Mouse (Mus musculus) intestine, embryonic 16.5 days (tissue): ENCODE data around the gene Ank3. TPM values are rescaled to one million over a fixed set of nuclear protein-coding genes. Genes with fewer than 3 reads are reported as not detected.

Experiments used
- ATAC-seq: fragments of 200-750 bp; cut with Nextera tagmentation; 2 replicates; pipeline ENCODE4 v1.8.0; 2017; ENCODE audit warnings: moderate TSS enrichment, moderate library complexity
- H3K27ac ChIP-seq: fragments of 300-500 bp; sonication (generic); 2 replicates; pipeline ENCODE4 v1.5.1; 2014; ENCODE audit warnings: mild to moderate bottlenecking, low read length
- H3K27me3 ChIP-seq: fragments of 300-500 bp; sonication (generic); replicated peaks from 2 replicates; pipeline ENCODE4 v1.6.1; 2014; ENCODE audit warnings: low read length, control low read depth, mixed read lengths; ENCODE audit not compliant: control insufficient read depth, insufficient read depth
- H3K36me3 ChIP-seq: fragments of 300-500 bp; sonication (generic); 2 replicates; pipeline ENCODE4 v1.6.1; 2014; ENCODE audit warnings: low read length, control low read depth; ENCODE audit not compliant: control insufficient read depth, insufficient read depth
- H3K4me1 ChIP-seq: fragments of 300-500 bp; sonication (generic); 2 replicates; pipeline ENCODE4 v1.6.1; 2014; ENCODE audit warnings: low read length, control low read depth, mixed read lengths; ENCODE audit not compliant: control insufficient read depth, insufficient read depth
- H3K4me2 ChIP-seq: fragments of 300-500 bp; sonication (generic); 2 replicates; pipeline ENCODE4 v1.6.1; 2014; ENCODE audit warnings: low read depth, low read length, control low read depth
- H3K4me3 ChIP-seq: fragments of 300-500 bp; sonication (generic); 2 replicates; pipeline ENCODE4 v1.5.1; 2014; ENCODE audit warnings: mild to moderate bottlenecking, low read length
- H3K9ac ChIP-seq: fragments of 300-500 bp; sonication (generic); 2 replicates; pipeline ENCODE4 v1.6.1; 2014; ENCODE audit warnings: low read depth, low read length
- H3K9me3 ChIP-seq: fragments of 300-500 bp; sonication (generic); 2 replicates; pipeline ENCODE4 v1.6.1; 2016; ENCODE audit warnings: low read length, control low read depth; ENCODE audit not compliant: control insufficient read depth
- WGBS: fragments of 180-500 bp; shearing (Covaris S2); extraction: QIAGEN DNeasy Blood & Tissue Kit; methylation state at CpG from one replicate; pipeline ENCODE4 v1.1.7; 2014; 5-methylcytosine and 5-hydroxymethylcytosine counted together
- polyA plus RNA-seq: library from polyadenylated mRNA; unstranded; fragments of >200 nt; fragmentation: Nextera tagmentation; extraction: Ambion mirVana; gene quantifications from 2 replicates; pipeline ENCODE4 v1.2.1, GENCODE M21; 2015

Gene Ank3
- polyA plus RNA-seq, 1 experiment from 2014 or later, result 21.7 TPM

DNA sequence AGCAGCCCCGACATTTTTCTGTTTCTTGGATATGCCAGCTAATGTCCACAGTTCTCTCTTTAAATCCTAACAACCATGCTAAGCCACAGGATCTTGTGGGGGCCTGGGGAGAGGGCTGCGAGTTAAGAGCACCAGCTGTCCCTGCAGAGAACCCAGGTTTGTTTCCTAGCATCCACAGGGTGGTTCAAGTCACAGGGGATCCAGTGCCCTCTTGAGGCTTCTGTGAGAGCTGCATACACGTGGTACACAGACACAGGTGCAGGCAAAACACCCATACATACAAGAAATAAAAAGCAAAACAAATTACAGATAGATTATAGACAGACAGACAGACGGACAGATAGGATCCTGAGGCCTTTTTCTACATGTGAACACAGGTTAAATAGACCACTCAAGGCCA is 242.0 kb downstream of the Ank3 start:
- H3K27me3 ChIP-seq, result no peaks in the 10 kb centered on the region
- WGBS, result 76% methylated on average over 4 of the region's 4 CpGs
- H3K9me3 ChIP-seq, result no peaks in the 10 kb centered on the region
- H3K27ac ChIP-seq, result no peak overlapping the region
- no peaks in the 10 kb centered on the region for H3K36me3 ChIP-seq
- no peaks in the 10 kb centered on the region for H3K4me1 ChIP-seq
- no peak overlapping the region for H3K4me2 ChIP-seq
- no peak overlapping the region for H3K9ac ChIP-seq
- no peak for ATAC-seq
- H3K4me3 ChIP-seq, result no peak overlapping the region

GRCm38 (mm10) chr10:69643481-69643880 is 244.9 kb downstream of the Ank3 start:
- 73% methylated on average over 3 of the region's 3 CpGs for WGBS

GRCm38 (mm10) chr10:69643986-69644385 is 245.4 kb downstream of the Ank3 start:
- no peaks in the 10 kb centered on the region for H3K27me3 ChIP-seq
- no peaks in the 10 kb centered on the region for H3K9me3 ChIP-seq
- 73% methylated on average over 6 of the region's 6 CpGs for WGBS
- no peak overlapping the region for H3K9ac ChIP-seq
- no peak overlapping the region for H3K4me3 ChIP-seq
- H3K36me3 ChIP-seq, result no peaks in the 10 kb centered on the region
- no peaks in the 10 kb centered on the region for H3K4me1 ChIP-seq
- H3K27ac ChIP-seq, result no peak overlapping the region
- H3K4me2 ChIP-seq, result no peak overlapping the region
- ATAC-seq, result no peak

More at GRCm38 (mm10) chr10:69643481-69643880, 244.9 kb downstream of the Ank3 start:
- H3K9me3 ChIP-seq, result no peaks in the 10 kb centered on the region
- ATAC-seq, result no peak
- H3K27me3 ChIP-seq, result no peaks in the 10 kb centered on the region
- H3K4me2 ChIP-seq, result no peak overlapping the region
- no peak overlapping the region for H3K4me3 ChIP-seq
- no peak overlapping the region for H3K27ac ChIP-seq
- H3K9ac ChIP-seq, result no peak overlapping the region
- H3K36me3 ChIP-seq, result no peaks in the 10 kb centered on the region
- H3K4me1 ChIP-seq, result no peaks in the 10 kb centered on the region

GRCm38 (mm10) chr10:69645311-69645802 is 246.8 kb downstream of the Ank3 start:
- Histone ChIP-seq H3K4me1 (no peaks in the 10 kb centered on the region), H3K9me3 (no peaks in the 10 kb centered on the region), H3K27ac (no peak overlapping the region), H3K4me2 (no peak overlapping the region), H3K36me3 (no peaks in the 10 kb centered on the region), H3K4me3 (no peak overlapping the region), H3K27me3 (no peaks in the 10 kb centered on the region), H3K9ac (no peak overlapping the region)
- 87% methylated on average over 5 of the region's 5 CpGs for WGBS
- no peak for ATAC-seq

DNA sequence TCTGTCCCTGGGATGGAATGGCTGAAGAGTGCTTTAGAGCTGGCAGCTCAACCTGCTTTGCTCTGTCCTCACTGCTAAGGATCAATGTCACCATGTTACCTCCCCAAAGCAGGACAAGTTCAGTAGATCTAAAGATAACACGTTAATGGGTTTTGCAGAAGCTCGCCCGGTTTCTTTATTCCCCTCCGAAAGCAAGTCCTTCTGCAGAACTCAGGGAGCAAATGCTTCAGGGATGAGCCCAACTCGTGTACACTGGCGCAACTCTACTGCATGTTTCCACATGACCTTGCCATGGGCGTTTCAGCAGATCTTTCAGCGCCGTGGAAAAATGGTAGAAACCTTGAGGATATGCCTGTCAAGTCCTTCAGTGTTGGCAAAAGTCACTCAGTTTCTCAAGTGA is 247.4 kb downstream of the Ank3 start:
- Histone ChIP-seq H3K4me2 (no peak overlapping the region), H3K9me3 (no peaks in the 10 kb centered on the region), H3K4me1 (no peaks in the 10 kb centered on the region), H3K27me3 (no peaks in the 10 kb centered on the region), H3K36me3 (no peaks in the 10 kb centered on the region), H3K4me3 (no peak overlapping the region), H3K27ac (no peak overlapping the region), H3K9ac (no peak overlapping the region)
- 94% methylated on average over 9 of the region's 9 CpGs for WGBS
- ATAC-seq, result no peak

DNA sequence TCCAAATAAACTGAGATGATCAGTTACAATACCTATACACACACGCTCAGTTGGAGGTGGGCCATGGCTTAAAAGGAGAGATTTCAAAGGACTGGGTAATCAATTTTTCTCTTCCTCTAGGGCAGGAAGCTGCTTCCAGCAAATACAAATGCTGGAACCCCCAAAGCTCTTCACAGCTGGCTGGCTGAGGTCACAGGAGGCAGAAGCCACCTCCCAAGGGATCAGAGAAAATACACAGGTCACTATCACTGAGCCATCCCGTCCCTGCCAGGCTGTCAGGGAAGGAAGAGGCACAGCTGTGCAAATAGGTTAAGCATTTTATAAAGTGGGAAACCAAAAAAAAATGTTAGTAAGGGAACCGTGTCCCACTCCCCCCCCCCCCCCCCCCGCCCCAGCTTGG is 251.5 kb downstream of the Ank3 start:
- WGBS, result 52% methylated on average over 4 of the region's 4 CpGs
- Histone ChIP-seq H3K4me2 (no peak overlapping the region), H3K36me3 (no peaks in the 10 kb centered on the region), H3K4me1 (peaks cover 13% of the 10 kb centered on the region), H3K9ac (no peak overlapping the region), H3K27ac (no peak overlapping the region), H3K27me3 (no peaks in the 10 kb centered on the region), H3K9me3 (no peaks in the 10 kb centered on the region), H3K4me3 (no peak overlapping the region)
- no peak for ATAC-seq

GRCm38 (mm10) chr10:69652660-69653059 is 254.1 kb downstream of the Ank3 start:
- H3K4me3 ChIP-seq, result no peak overlapping the region
- 46% methylated on average over 5 of the region's 5 CpGs for WGBS
- no peaks in the 10 kb centered on the region for H3K9me3 ChIP-seq
- no peaks in the 10 kb centered on the region for H3K27me3 ChIP-seq
- no peak overlapping the region for H3K4me2 ChIP-seq
- no peak overlapping the region for H3K27ac ChIP-seq
- no peak for ATAC-seq
- H3K9ac ChIP-seq, result no peak overlapping the region
- H3K36me3 ChIP-seq, result no peaks in the 10 kb centered on the region
- H3K4me1 ChIP-seq, result peaks cover 13% of the 10 kb centered on the region

- H3K9me3 ChIP-seq, result no peaks in the 10 kb centered on the region
- H3K4me1 ChIP-seq, result peaks cover 13% of the 10 kb centered on the region
- H3K9ac ChIP-seq, result no peak overlapping the region
- no peak overlapping the region for H3K4me2 ChIP-seq
- no peak overlapping the region for H3K27ac ChIP-seq
- no peak overlapping the region for H3K4me3 ChIP-seq
- H3K36me3 ChIP-seq, result no peaks in the 10 kb centered on the region
- ATAC-seq, result no peak
- H3K27me3 ChIP-seq, result no peaks in the 10 kb centered on the region
- 21% methylated on average over 5 of the region's 5 CpGs for WGBS
Measured at GRCm38 (mm10) chr10:69653121-69653677, 254.6 kb downstream of the Ank3 start.

- no peaks in the 10 kb centered on the region for H3K9me3 ChIP-seq
- peaks cover 13% of the 10 kb centered on the region for H3K4me1 ChIP-seq
- no peaks in the 10 kb centered on the region for H3K36me3 ChIP-seq
- H3K4me2 ChIP-seq, result no peak overlapping the region
- no peaks in the 10 kb centered on the region for H3K27me3 ChIP-seq
- 94% methylated on average over 2 of the region's 2 CpGs for WGBS
- no peak overlapping the region for H3K4me3 ChIP-seq
- no peak overlapping the region for H3K27ac ChIP-seq
- no peak overlapping the region for H3K9ac ChIP-seq
- no peak for ATAC-seq
Measured at GRCm38 (mm10) chr10:69654176-69654575, 255.6 kb downstream of the Ank3 start.
